Mouse (Mus musculus) C2C12 (cell line): Measurements from ENCODE around the gene Mcm9. TPM values are rescaled to one million over a fixed set of nuclear protein-coding genes. Genes with fewer than 3 reads are reported as not detected.

ENCODE experiments used
- H3K27me3 ChIP-seq: one replicate; pipeline ENCODE4 v1.6.1; 2011; ENCODE audit not compliant: control insufficient read depth, insufficient read depth, insufficient read length
- H3K36me3 ChIP-seq: one replicate; pipeline ENCODE4 v1.6.1; 2011; ENCODE audit not compliant: control insufficient read depth, insufficient read depth
- H3K4me3 ChIP-seq: one replicate; pipeline ENCODE4 v1.5.1; 2011; ENCODE audit warnings: mild to moderate bottlenecking, control low read depth; ENCODE audit not compliant: poor library complexity, insufficient read depth, severe bottlenecking
- H3K79me2 ChIP-seq: one replicate; pipeline ENCODE4 v1.6.1; 2011; ENCODE audit not compliant: control insufficient read depth, insufficient read depth
- H3K79me3 ChIP-seq: one replicate; pipeline ENCODE4 v1.6.1; 2011; ENCODE audit warnings: low read depth, control low read depth
- H3ac ChIP-seq: one replicate; pipeline ENCODE3; 2011; ENCODE audit warnings: low read depth; ENCODE audit not compliant: control insufficient read depth, insufficient read length
- CEBPB ChIP-seq: IDR thresholded peaks from one replicate; pipeline ENCODE4 v1.6.1; 2011; ENCODE audit warnings: low read depth, mild to moderate bottlenecking, control low read depth, moderate library complexity
- CTCF ChIP-seq: IDR thresholded peaks from one replicate; pipeline ENCODE4 v1.5.1; 2011; ENCODE audit not compliant: control insufficient read depth, insufficient read depth, insufficient read length
- FOSL1 ChIP-seq: IDR thresholded peaks from one replicate; pipeline ENCODE4 v1.8.0; 2011; ENCODE audit warnings: mild to moderate bottlenecking, low read length; ENCODE audit not compliant: poor library complexity, insufficient read depth, severe bottlenecking
- MAX ChIP-seq: IDR thresholded peaks from one replicate; pipeline ENCODE4 v1.6.1; 2011; ENCODE audit warnings: mild to moderate bottlenecking, control low read depth
- MYOD1 ChIP-seq: IDR thresholded peaks from one replicate; pipeline ENCODE4 v1.6.1; 2011; ENCODE audit warnings: low read depth; ENCODE audit not compliant: control insufficient read depth, insufficient read length
- MYOG ChIP-seq: IDR thresholded peaks from one replicate; pipeline ENCODE4 v1.6.1; 2011; ENCODE audit not compliant: control insufficient read depth, insufficient read length; ENCODE audit errors: extremely low read depth
- USF1 ChIP-seq: IDR thresholded peaks from one replicate; pipeline ENCODE4 v1.6.1; 2011; ENCODE audit warnings: low read depth, mild to moderate bottlenecking, control low read depth, moderate library complexity
- polyA plus RNA-seq: library from polyadenylated mRNA; unstranded; fragments of >200 nt; fragmentation: generic; extraction: Trizol; gene quantifications from one replicate; pipeline ENCODE4 v1.2.1, GENCODE M21; 2012; ENCODE audit warnings: missing spikeins

Mcm9 gene
- polyA plus RNA-seq, 1 experiment, result 3.9 TPM

DNA sequence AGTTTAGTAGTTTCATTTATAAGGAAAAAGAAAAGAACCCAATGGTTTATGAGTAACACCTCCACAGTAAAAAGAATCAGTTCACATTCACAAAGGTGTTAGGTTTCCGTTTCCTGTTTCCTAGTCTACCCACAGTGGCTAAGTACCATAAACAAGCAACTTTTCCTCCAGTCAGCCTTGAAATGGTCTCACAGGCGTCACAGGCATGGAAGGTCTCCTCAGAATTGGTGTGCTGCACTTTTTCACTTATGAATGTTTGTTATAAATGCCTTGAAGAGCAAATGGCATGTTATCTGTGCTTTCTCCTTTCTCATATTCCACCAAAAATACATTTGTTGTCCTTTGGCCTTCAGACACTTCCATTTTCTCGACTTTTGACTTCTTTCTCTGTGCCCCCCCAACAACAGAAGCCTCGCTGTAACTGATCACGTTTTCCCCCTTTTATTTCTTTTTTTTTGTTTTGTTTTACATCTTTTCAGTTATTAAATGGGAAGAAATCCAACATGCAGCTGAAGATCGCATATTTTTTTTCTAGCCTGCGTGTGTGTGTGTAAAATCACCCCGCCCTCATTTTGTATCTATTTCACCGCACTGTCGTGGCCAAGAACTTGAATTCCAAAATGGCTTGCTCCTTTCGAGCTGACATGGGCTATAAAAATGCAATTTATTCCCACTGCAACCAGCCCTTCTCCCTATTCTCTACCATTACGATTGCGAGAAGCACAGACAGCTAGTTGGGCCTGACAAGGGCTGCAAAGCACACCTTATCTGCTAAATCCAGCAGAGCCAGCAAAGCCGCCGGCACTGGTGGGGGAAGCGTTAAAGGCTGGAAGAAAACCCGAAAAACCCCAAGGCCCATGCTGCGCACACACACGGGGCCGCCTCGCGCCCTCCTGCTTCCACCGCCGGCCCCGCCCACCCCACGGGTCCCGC, 34.2 kb downstream of the Mcm9 start:
- peaks cover 40% of the 10 kb centered on the region for H3K79me2 ChIP-seq
- TF ChIP-seq FOSL1 (no peak), MAX (peak; percentile 10), CTCF (no peak), MYOD1 (no peak), MYOG (no peak)
- H3K36me3 ChIP-seq, result peaks cover 17% of the 10 kb centered on the region
- H3K4me3 ChIP-seq, result peak overlapping the region; percentile 85
- H3ac ChIP-seq, result peak overlapping the region; percentile 80
- no peaks in the 10 kb centered on the region for H3K27me3 ChIP-seq
- peaks cover 33% of the 10 kb centered on the region for H3K79me3 ChIP-seq

- no peak overlapping the region for H3K4me3 ChIP-seq
- H3K36me3 ChIP-seq, result no peaks in the 10 kb centered on the region
- H3ac ChIP-seq, result no peak overlapping the region
- no peaks in the 10 kb centered on the region for H3K79me2 ChIP-seq
- no peaks in the 10 kb centered on the region for H3K79me3 ChIP-seq
- no peak for TF ChIP-seq MAX
- TF ChIP-seq FOSL1, result no peak
- TF ChIP-seq CTCF, result no peak
- TF ChIP-seq CEBPB, result no peak
- TF ChIP-seq MYOG, result no peak
- no peak for TF ChIP-seq MYOD1
- no peak for TF ChIP-seq USF1
- no peaks in the 10 kb centered on the region for H3K27me3 ChIP-seq
These were observed 44.5 kb downstream of the Mcm9 start for GRCm38 (mm10) chr10:53585777-53586176.

- H3ac ChIP-seq, result no peak overlapping the region
- H3K79me3 ChIP-seq, result no peaks in the 10 kb centered on the region
- no peak for TF ChIP-seq MYOD1
- TF ChIP-seq CEBPB, result no peak
- no peak for TF ChIP-seq USF1
- TF ChIP-seq MAX, result no peak
- no peak for TF ChIP-seq FOSL1
- TF ChIP-seq CTCF, result no peak
- H3K79me2 ChIP-seq, result no peaks in the 10 kb centered on the region
- no peaks in the 10 kb centered on the region for H3K36me3 ChIP-seq
- H3K27me3 ChIP-seq, result no peaks in the 10 kb centered on the region
- no peak overlapping the region for H3K4me3 ChIP-seq
These were observed 49.2 kb downstream of the Mcm9 start for GRCm38 (mm10) chr10:53581087-53581486.

- Histone ChIP-seq H3K79me3 (no peaks in the 10 kb centered on the region), H3K4me3 (no peak overlapping the region), H3ac (no peak overlapping the region), H3K79me2 (no peaks in the 10 kb centered on the region), H3K36me3 (no peaks in the 10 kb centered on the region), H3K27me3 (no peaks in the 10 kb centered on the region)
- no peak for TF ChIP-seq FOSL1
- TF ChIP-seq MYOD1, result no peak
- TF ChIP-seq USF1, result no peak
- TF ChIP-seq MAX, result no peak
- TF ChIP-seq CEBPB, result no peak
- no peak for TF ChIP-seq MYOG
- TF ChIP-seq CTCF, result no peak
These were observed 49.6 kb downstream of the Mcm9 start for GRCm38 (mm10) chr10:53580621-53581081.

DNA sequence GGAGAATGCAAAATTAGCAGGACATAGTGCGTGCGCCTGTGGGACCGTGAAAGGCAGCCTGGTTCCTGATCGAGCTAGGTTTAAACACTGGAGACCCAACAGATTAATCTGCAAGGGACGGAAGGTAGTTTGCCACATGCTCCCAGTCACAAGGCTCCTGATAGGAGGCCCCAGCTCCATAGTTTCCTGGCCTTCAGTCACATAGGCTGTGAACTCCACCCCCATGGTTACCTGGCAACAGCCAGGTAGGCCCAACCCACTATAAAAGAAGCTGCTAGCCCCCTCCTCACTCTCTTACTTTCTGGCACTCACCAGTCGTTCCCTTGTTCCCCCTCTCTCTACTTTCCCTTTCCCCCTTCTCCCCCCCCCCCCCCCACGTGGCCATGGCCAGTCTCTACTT, 50.1 kb downstream of the Mcm9 start:
- Histone ChIP-seq H3K79me3 (no peaks in the 10 kb centered on the region), H3K4me3 (no peak overlapping the region), H3K36me3 (no peaks in the 10 kb centered on the region), H3K79me2 (no peaks in the 10 kb centered on the region), H3K27me3 (no peaks in the 10 kb centered on the region), H3ac (no peak overlapping the region)
- no peak for TF ChIP-seq CEBPB
- no peak for TF ChIP-seq MYOG
- no peak for TF ChIP-seq CTCF
- TF ChIP-seq MYOD1, result no peak
- TF ChIP-seq FOSL1, result no peak
- TF ChIP-seq MAX, result no peak
- TF ChIP-seq USF1, result no peak
